Mouse (Mus musculus) small intestine, adult 10 weeks (tissue): ENCODE results near the gene Ubr2. TPM values are rescaled to one million over a fixed set of nuclear protein-coding genes. Genes with fewer than 3 reads are reported as not detected.

Experiments
- polyA plus RNA-seq: library from polyadenylated mRNA; stranded (reverse); fragments of 350-450 nt; fragmentation: Illumina TruSeq; extraction: RNeasy Lipid Tissue Mini Kit (QIAGEN cat#74804); gene quantifications from one replicate; pipeline ENCODE4 v1.2.3, GENCODE M21; 2014; ENCODE audit warnings: low replicate concordance

Ubr2 gene
- 7.9 TPM for polyA plus RNA-seq

DNA sequence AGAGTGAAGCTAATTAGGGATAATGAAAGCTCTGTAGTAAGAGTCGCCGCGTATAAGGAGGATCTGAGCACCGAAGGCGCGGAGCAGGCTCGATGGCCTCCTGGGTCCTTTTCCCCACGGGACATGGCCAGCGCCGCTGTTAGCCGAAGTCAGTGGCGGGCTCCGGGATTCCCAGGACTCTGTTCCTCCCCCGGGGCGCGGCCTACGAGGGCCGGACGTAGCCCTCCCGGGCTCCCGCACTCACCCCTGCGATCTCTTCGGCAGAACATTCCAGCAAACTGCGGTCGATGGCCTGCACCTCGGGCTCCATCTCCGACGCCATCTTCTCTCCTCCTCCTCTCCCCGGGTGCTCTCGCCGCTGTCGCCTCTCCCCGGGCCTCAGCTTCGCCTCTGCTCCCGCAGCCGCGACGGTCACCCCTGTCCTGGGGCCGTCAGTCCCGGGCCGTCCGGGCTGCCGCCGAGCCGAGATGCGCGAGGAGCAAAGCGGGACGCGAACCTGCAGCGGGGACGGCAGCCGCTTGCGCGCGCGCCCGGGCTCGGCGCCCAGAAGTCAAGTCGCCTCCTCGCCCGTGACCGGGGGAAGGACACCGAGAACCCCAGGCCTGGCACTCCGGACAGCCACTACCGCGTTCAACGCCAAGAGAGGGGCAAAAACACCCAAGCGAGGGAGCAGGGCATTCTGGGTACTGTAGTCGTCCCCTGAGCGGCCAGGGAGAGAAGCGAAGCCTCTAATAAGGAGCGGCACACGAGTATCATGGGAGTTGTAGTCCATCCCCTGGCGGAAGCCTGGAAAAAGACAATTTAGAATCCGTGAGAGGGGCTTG is at the start of gene Ubr2:
Gene Ubr2, minus strand, starts transcription at position 659 of the 824 bp plus-strand sequence.

DNA sequence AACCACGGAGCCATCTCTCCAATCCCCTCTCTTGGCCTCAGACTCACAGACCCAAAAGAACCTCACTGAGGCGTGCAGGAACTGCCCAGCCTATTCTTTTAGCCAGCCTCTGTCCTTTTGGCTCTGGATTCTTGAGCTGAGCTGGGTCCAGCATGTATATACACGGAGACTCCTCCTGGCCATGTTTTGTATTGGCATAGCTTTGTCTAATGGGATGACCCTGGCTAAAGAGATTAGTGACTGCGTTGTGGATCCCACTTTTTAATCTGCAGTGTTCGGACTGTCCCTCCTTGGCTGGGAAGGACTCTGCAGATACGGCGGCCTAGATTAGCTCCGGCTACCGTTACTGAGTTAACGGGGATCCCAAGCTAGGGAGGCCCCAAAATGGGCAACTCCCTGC is 100.2 kb downstream of the Ubr2 start, which contains the start of gene Prph2:
Gene Prph2, plus strand, starts transcription at position 274 of the 400 bp plus-strand sequence.

DNA sequence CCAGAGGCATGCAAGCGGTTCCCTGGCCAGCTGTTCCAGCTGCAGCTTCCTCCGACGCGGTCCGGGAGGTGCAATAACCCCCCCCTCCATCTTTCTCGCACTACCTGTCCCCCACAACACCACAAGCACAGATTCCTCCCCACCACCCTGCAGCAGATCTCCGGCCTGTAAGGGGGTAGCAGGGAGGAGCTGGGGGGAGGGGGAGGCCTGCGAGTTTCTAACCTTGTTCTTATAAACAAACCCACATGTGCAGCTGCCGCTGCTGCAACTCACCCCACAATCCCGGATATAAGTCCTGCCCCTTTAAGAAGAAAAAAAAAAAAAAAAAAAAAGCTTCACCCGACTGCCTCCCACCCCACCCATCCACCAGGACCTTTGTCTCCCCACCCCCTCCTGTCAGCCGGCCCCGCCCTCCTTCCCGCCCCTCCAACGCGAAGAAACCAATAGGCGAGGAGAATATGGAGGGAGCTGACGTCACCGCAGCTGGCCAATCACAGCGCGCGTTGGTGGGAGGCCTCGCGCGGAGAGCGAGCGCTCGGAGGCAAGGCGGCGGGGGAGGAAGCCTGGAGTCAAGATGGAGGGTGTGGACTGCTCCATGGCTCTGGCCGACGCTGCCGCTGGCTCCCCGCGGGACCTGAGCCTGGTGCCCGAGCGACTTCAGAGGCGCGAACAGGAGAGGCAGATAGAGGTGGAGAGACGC is 120.1 kb downstream of the Ubr2 start, which contains the start of gene Tbcc:
Gene Tbcc, plus strand, starts transcription at position 569 of the 700 bp plus-strand sequence.

Other genes with a start within 250 kb of the Ubr2 start
- gene Ptcra, start 246.8 kb downstream of the Ubr2 start, polyA plus RNA-seq: not detected
- gene 2310039H08Rik, start 237.9 kb downstream of the Ubr2 start, polyA plus RNA-seq: 11.9 TPM
- 16.6 TPM for gene Rpl7l1, start 227.9 kb downstream of the Ubr2 start, polyA plus RNA-seq
- gene Bicral, start 152.1 kb downstream of the Ubr2 start, polyA plus RNA-seq: 5.5 TPM
- 0.52 TPM for gene Tbcc, start 119.9 kb downstream of the Ubr2 start, polyA plus RNA-seq
- not detected for gene Prph2, start 100.1 kb downstream of the Ubr2 start, polyA plus RNA-seq